Mouse (Mus musculus): ENCODE data around the gene Gm8926.
"Not testable (repeated sequence)": the region's sequence is repeated elsewhere in the genome, so short reads cannot be mapped to it uniquely, and the experiment has no call there.

The Gm8926 gene

GRCm38 (mm10) chr5:11770248-11770647 is at the start of gene Gm8926:
Gm8926 (plus strand) TSS chr5:11770548.
- not testable (repeated sequence) for DNase-seq (ENCODE audit: low read depth in 2 of 2, low spot score in 2 of 2)
